Mouse (Mus musculus): ENCODE results near the gene Tle6. TPM values are rescaled to one million over a fixed set of nuclear protein-coding genes. Genes with fewer than 3 reads are reported as not detected.

The Tle6 gene
- polyA plus RNA-seq, 1 experiment from 2014 or later, result 24.1 TPM

DNA sequence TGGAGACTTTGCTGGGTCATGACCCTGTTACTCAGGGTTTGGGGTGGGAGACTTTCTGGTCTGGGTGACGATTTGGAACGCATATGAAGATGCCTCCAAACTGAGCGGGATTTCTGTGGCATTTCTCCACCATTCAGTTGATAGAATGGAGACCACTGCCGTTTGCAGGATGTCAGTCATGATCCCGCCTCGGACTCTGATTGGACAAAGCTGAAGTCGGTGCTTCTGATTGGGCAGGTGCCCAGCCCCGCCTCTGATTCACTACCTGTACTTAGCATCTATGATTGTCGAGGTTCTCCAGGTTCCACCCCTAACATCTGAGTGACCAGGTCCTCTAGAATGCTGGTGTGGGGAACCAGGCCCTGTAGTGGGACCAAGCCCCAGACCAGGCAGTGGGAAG lies 19.9 kb upstream of the Tle6 start:
- Histone ChIP-seq H3K9me3 (ENCODE audit: low read depth, low read length) (no peaks in the 10 kb centered on the region), H3K9ac (no peak overlapping the region), H3K4me3 (ENCODE audit: low read depth, low read length) (no peak overlapping the region), H3K36me3 (ENCODE audit: insufficient read depth) (peaks cover 38% of the 10 kb centered on the region), H3K4me2 (no peak overlapping the region), H3K27me3 (ENCODE audit: insufficient read depth, low read length) (no peaks in the 10 kb centered on the region), H3K4me1 (ENCODE audit: insufficient read depth) (no peaks in the 10 kb centered on the region), H3K27ac (ENCODE audit: low read depth) (no peak overlapping the region)
- DNase-seq (no peak), ATAC-seq (ENCODE audit: insufficient read depth) (no peak)
- WGBS, result 60% methylated on average over 9 of the region's 9 CpGs
- TF ChIP-seq CTCF (IDR thresholded peaks at IDR 0.05; ENCODE audit: low read depth), result no peak

DNA sequence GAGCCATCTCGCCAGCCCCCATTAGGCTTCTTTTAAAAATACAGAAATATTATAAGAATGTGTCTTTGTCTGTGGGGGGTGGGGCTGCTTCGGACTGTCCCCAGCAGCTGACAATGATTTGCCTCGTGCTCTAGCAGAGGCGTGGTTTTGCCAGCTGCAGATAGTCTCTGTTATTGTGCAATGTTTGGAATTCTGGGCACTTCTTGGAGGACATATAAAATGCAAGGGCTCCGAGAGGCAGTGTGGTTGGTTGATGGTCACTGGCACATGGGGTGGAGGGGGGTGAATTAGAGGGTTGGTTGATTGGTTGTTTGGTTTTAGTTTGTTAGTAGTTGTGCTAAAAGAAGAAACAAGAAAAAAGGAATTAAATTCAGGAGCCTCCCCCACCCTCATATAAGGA lies 19.1 kb upstream of the Tle6 start:
- Histone ChIP-seq H3K36me3 (ENCODE audit: insufficient read depth) (peaks cover 32% of the 10 kb centered on the region), H3K4me2 (no peak overlapping the region), H3K9me3 (ENCODE audit: low read depth, low read length) (no peaks in the 10 kb centered on the region), H3K4me1 (ENCODE audit: insufficient read depth) (no peaks in the 10 kb centered on the region), H3K27me3 (ENCODE audit: insufficient read depth, low read length) (no peaks in the 10 kb centered on the region), H3K27ac (ENCODE audit: low read depth) (no peak overlapping the region), H3K4me3 (ENCODE audit: low read depth, low read length) (no peak overlapping the region), H3K9ac (no peak overlapping the region)
- TF ChIP-seq CTCF (IDR thresholded peaks at IDR 0.05; ENCODE audit: low read depth), result no peak
- DNase-seq (no peak), ATAC-seq (ENCODE audit: insufficient read depth) (no peak)
- WGBS, result 70% methylated on average over 5 of the region's 5 CpGs

DNA sequence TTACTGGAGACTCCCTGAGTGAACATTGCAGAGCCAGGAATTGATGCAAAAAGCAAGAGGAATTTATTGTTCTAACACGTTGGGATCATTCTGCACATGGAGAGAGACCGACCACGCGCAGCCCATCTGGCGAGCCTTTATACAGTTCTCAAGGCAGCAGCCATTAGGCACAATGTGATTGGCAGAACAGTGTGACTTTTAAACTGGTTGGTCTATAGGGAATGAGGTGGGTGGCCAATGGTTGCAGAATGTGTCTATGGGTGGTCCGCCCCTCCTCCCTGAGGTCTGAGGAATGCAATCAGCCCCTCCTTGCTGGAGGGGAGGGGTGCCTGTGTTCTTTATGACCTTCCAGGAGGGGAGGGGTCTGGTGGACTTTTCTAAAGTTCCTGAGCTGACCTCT lies 14.6 kb upstream of the Tle6 start:
- no peak for TF ChIP-seq CTCF (IDR thresholded peaks at IDR 0.05; ENCODE audit: low read depth)
- Histone ChIP-seq H3K4me3 (ENCODE audit: low read depth, low read length) (no peak overlapping the region), H3K27me3 (ENCODE audit: insufficient read depth, low read length) (no peaks in the 10 kb centered on the region), H3K9me3 (ENCODE audit: low read depth, low read length) (no peaks in the 10 kb centered on the region), H3K9ac (no peak overlapping the region), H3K27ac (ENCODE audit: low read depth) (no peak overlapping the region), H3K4me1 (ENCODE audit: insufficient read depth) (no peaks in the 10 kb centered on the region), H3K4me2 (no peak overlapping the region), H3K36me3 (ENCODE audit: insufficient read depth) (no peaks in the 10 kb centered on the region)
- 40% methylated on average over 6 of the region's 6 CpGs for WGBS
- DNase-seq, result peak; percentile 55
- ATAC-seq (ENCODE audit: insufficient read depth), result peak; percentile 59

DNA sequence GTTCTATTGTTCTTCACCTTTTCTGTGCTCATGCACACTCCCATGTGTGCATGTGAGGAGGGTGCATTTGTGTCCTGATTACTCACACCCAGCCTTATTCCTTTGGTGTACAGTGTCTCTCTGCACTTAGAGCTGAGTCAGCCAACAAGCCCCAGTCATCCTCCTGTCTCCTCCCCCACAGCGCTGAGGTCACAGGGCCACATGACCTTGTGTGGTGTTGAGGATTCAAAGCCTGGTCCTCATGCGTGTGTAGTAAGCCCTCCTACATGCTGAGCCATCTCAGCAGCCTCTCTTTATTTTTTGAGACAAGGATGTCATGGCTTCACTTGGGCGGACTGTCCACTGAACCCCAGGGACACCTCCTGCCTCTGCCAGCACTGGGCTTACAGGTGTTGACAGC lies 11.9 kb upstream of the Tle6 start:
- Histone ChIP-seq H3K27ac (ENCODE audit: low read depth) (no peak overlapping the region), H3K9ac (no peak overlapping the region), H3K36me3 (ENCODE audit: insufficient read depth) (no peaks in the 10 kb centered on the region), H3K4me3 (ENCODE audit: low read depth, low read length) (no peak overlapping the region), H3K27me3 (ENCODE audit: insufficient read depth, low read length) (no peaks in the 10 kb centered on the region), H3K9me3 (ENCODE audit: low read depth, low read length) (no peaks in the 10 kb centered on the region), H3K4me1 (ENCODE audit: insufficient read depth) (no peaks in the 10 kb centered on the region), H3K4me2 (no peak overlapping the region)
- no peak for TF ChIP-seq CTCF (IDR thresholded peaks at IDR 0.05; ENCODE audit: low read depth)
- no peak for ATAC-seq (ENCODE audit: insufficient read depth)
- 62% methylated on average over 3 of the region's 3 CpGs for WGBS
- no peak for DNase-seq

DNA sequence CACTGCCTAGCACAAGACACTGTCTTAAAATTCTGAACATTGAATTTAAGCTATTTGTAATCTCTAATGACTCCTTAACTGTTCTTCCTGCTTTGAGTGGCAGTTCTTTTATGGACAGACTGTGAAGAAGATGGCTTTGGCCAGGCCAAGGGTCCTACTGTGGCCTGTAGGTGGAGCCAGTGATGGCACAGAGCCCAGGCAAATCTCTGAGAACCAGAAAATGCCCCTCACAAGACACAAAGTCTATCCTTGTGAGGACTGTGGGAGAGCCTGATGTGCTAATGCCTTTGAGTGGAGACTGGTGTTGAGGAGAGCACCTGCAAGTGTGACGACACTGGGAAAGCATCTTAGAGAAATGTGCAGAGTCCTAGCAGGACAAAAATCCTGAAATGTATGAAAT lies 7.4 kb upstream of the Tle6 start:
- WGBS, result 83% methylated on average over 1 of the region's 1 CpGs
- Histone ChIP-seq H3K4me1 (ENCODE audit: insufficient read depth) (no peaks in the 10 kb centered on the region; the same call in 1 of the 2 replicates), H3K27me3 (ENCODE audit: insufficient read depth, low read length) (no peaks in the 10 kb centered on the region), H3K9me3 (ENCODE audit: low read depth, low read length) (no peaks in the 10 kb centered on the region), H3K27ac (ENCODE audit: low read depth) (no peak overlapping the region), H3K36me3 (ENCODE audit: insufficient read depth) (no peaks in the 10 kb centered on the region), H3K9ac (no peak overlapping the region), H3K4me3 (ENCODE audit: low read depth, low read length) (no peak overlapping the region), H3K4me2 (no peak overlapping the region)
- ATAC-seq (ENCODE audit: insufficient read depth) (no peak), DNase-seq (no peak)
- peak; percentile 38 for TF ChIP-seq CTCF (IDR thresholded peaks at IDR 0.05; ENCODE audit: low read depth)

DNA sequence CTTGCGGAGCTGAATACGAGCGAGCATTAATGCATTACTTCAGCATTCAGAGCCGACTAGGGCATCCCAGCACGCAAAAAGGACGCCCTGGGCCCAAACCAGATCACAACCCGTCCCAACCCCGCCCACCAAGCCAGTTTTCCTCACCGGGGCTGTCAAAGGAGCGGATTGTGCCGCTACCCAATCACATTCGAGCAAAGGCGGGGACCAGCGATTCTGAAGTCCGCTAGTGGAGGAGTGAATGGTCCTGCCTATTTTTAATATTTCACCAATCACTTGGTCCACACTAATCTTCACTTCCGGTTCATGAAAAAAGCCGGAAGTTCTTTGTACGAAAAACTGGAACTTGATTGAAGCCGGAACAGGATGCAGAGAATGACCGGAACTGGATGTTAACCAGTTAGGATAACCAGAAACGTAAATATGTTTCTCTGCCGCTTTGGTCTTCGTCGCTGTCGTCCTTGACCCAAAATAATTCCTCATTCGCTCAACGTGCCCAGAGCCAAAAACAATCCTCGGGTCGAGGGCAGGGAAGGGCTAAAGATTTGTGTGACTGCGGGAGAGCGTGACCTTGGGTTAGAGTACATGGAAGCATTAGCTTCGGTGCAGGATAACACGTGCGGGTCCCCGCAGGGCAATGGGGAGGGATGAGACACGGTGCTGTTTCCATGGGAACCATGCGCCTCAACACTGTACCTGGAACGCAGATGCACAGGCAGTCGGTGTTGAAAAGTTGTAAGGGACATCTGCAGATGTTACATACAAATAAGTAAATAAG lies 5.3 kb upstream of the Tle6 start, which contains the start of gene BC025920:
Gene BC025920, plus strand, starts transcription at position 297 of the 778 bp plus-strand sequence.
- no peaks in the 10 kb centered on the region for H3K9me3 ChIP-seq (ENCODE audit: low read depth, low read length)
- peak within 1 kb of the TSS; percentile 90 for H3K27ac ChIP-seq (ENCODE audit: low read depth)
- H3K27me3 ChIP-seq (ENCODE audit: insufficient read depth, low read length), result no peaks in the 10 kb centered on the region
- DNase-seq (peak; percentile 98), ATAC-seq (ENCODE audit: insufficient read depth) (peak; percentile 87)
- peak; percentile 20; the same call in 1 of the 2 replicates for TF ChIP-seq CTCF (IDR thresholded peaks at IDR 0.05; ENCODE audit: low read depth)
- peak within 1 kb of the TSS; percentile 56 for H3K4me3 ChIP-seq (ENCODE audit: low read depth, low read length)
- peaks cover 5% of the 10 kb centered on the region for H3K4me1 ChIP-seq (ENCODE audit: insufficient read depth)
- WGBS, result 1% methylated on average over 39 of the region's 39 CpGs
- peak within 1 kb of the TSS; percentile 89 for H3K4me2 ChIP-seq
- H3K36me3 ChIP-seq (ENCODE audit: insufficient read depth), result no peaks in the 10 kb centered on the region
- peak within 1 kb of the TSS; percentile 64 for H3K9ac ChIP-seq

DNA sequence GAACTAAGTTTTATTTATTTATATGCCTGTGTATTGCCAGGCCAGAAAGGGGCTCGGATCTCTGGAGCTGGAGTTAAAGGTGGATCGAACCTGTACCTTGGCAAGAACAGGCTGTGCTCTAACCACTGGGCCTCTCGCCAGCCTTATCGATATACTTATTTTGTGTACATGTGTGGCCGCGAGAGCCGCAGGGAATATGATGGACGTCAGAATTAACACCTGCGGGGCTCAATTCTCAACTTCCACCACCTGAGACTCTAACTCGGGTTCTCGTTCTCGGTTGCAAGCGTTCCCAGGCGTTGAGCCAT lies 4.7 kb upstream of the Tle6 start:
- ATAC-seq (ENCODE audit: insufficient read depth), result peak; percentile 5; the same call in 1 of the 2 replicates
- H3K9me3 ChIP-seq (ENCODE audit: low read depth, low read length), result no peaks in the 10 kb centered on the region
- H3K27me3 ChIP-seq (ENCODE audit: insufficient read depth, low read length), result no peaks in the 10 kb centered on the region
- no peak for DNase-seq
- H3K27ac ChIP-seq (ENCODE audit: low read depth), result peak overlapping the region; percentile 90
- H3K36me3 ChIP-seq (ENCODE audit: insufficient read depth), result no peaks in the 10 kb centered on the region
- WGBS, result 2% methylated on average over 14 of the region's 14 CpGs
- peak overlapping the region; percentile 56 for H3K4me3 ChIP-seq (ENCODE audit: low read depth, low read length)
- H3K4me2 ChIP-seq, result peak overlapping the region; percentile 89
- TF ChIP-seq CTCF (IDR thresholded peaks at IDR 0.05; ENCODE audit: low read depth), result no peak
- H3K9ac ChIP-seq, result peak overlapping the region; percentile 49
- peaks cover 5% of the 10 kb centered on the region for H3K4me1 ChIP-seq (ENCODE audit: insufficient read depth)

Data from lung, embryonic 14.5 days (tissue).